Mouse (Mus musculus) hindbrain, embryonic 16.5 days (tissue): ENCODE measurements around the gene Acat2. TPM values are rescaled to one million over a fixed set of nuclear protein-coding genes. Genes with fewer than 3 reads are reported as not detected.
"Not testable (repeated sequence)": the region's sequence is repeated elsewhere in the genome, so short reads cannot be mapped to it uniquely, and the experiment has no call there.

Source experiments
- ATAC-seq: fragments of 200-750 bp; cut with Nextera tagmentation; 2 replicates; pipeline ENCODE4 v1.8.0; 2017; ENCODE audit warnings: moderate TSS enrichment, moderate library complexity
- H3K27ac ChIP-seq: fragments of 300-500 bp; sonication (generic); 2 replicates; pipeline ENCODE4 v1.5.1; 2014; ENCODE audit warnings: low read depth, mild to moderate bottlenecking, control low read depth, low read length, moderate library complexity
- H3K27me3 ChIP-seq: fragments of 300-500 bp; sonication (generic); replicated peaks from 2 replicates; pipeline ENCODE4 v1.6.1; 2014; ENCODE audit warnings: low read length; ENCODE audit not compliant: control insufficient read depth, insufficient read depth
- H3K36me3 ChIP-seq: fragments of 300-500 bp; sonication (generic); 2 replicates; pipeline ENCODE4 v1.6.1; 2014; ENCODE audit warnings: mild to moderate bottlenecking, low read length, moderate library complexity, mixed read lengths; ENCODE audit not compliant: control insufficient read depth, insufficient read depth
- H3K4me1 ChIP-seq: fragments of 300-500 bp; sonication (generic); 2 replicates; pipeline ENCODE4 v1.6.1; 2014; ENCODE audit warnings: low read depth, low read length; ENCODE audit not compliant: control insufficient read depth, insufficient read depth
- H3K4me2 ChIP-seq: fragments of 300-500 bp; sonication (generic); 2 replicates; pipeline ENCODE4 v1.6.1; 2014; ENCODE audit warnings: mild to moderate bottlenecking, low read length, control low read depth, moderate library complexity
- H3K4me3 ChIP-seq: fragments of 300-500 bp; sonication (generic); 2 replicates; pipeline ENCODE4 v1.5.1; 2014; ENCODE audit warnings: mild to moderate bottlenecking, low read length, control low read depth, moderate library complexity
- H3K9ac ChIP-seq: fragments of 300-500 bp; sonication (generic); 2 replicates; pipeline ENCODE4 v1.6.1; 2014; ENCODE audit warnings: low read depth, mild to moderate bottlenecking, control low read depth, low read length, moderate library complexity
- H3K9me3 ChIP-seq: fragments of 300-500 bp; sonication (generic); 2 replicates; pipeline ENCODE4 v1.6.1; 2014; ENCODE audit warnings: mild to moderate bottlenecking, low read length, moderate library complexity; ENCODE audit not compliant: control insufficient read depth
- WGBS: fragments of 180-500 bp; shearing (Covaris S2); extraction: QIAGEN DNeasy Blood & Tissue Kit; methylation state at CpG from one replicate; pipeline ENCODE4 v1.1.7; 2014; 5-methylcytosine and 5-hydroxymethylcytosine counted together
- polyA plus RNA-seq: library from polyadenylated mRNA; unstranded; fragments of >200 nt; fragmentation: Nextera tagmentation; extraction: Ambion mirVana; gene quantifications from 2 replicates; pipeline ENCODE4 v1.2.1, GENCODE M21; 2015

The Acat2 gene
- polyA plus RNA-seq, 1 experiment from 2014 or later, result 335 TPM

GRCm38 (mm10) chr17:12997890-12998289 is 37.3 kb upstream of the Acat2 start:
- Histone ChIP-seq H3K9ac (no peak overlapping the region), H3K4me2 (no peak overlapping the region), H3K9me3 (no peaks in the 10 kb centered on the region), H3K27ac (no peak overlapping the region), H3K36me3 (no peaks in the 10 kb centered on the region), H3K4me3 (no peak overlapping the region), H3K4me1 (no peaks in the 10 kb centered on the region; the same call in 1 of the 2 replicates), H3K27me3 (no peaks in the 10 kb centered on the region)
- no peak for ATAC-seq
- 90% methylated on average over 5 of the region's 5 CpGs for whole genome bisulfite sequencing

DNA sequence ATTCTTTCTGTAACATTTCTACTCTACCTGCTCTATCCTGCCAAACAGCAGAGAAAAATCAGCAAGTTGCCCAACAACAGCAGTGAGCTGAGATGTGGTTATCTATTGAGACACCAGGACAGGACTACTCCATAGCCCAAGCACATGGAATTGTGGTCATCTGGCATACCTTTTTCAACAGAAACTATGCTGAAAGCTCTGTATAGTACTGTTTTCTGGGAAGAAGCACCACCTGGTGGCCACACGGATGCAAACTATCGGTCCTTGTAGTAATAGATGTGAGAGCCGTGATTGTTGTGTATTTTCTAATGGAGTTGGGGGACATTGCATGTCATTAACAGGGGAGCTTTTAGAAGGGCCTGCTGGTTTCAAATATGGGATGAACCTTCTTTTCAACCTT is 35.8 kb upstream of the Acat2 start:
- H3K9ac ChIP-seq, result no peak overlapping the region
- H3K27me3 ChIP-seq, result no peaks in the 10 kb centered on the region
- WGBS, result 13% methylated on average over 3 of the region's 3 CpGs
- no peak overlapping the region for H3K27ac ChIP-seq
- no peak overlapping the region for H3K4me3 ChIP-seq
- no peaks in the 10 kb centered on the region for H3K36me3 ChIP-seq
- H3K9me3 ChIP-seq, result no peaks in the 10 kb centered on the region
- ATAC-seq, result no peak
- no peaks in the 10 kb centered on the region; the same call in 1 of the 2 replicates for H3K4me1 ChIP-seq
- no peak overlapping the region for H3K4me2 ChIP-seq

- Histone ChIP-seq H3K27me3 (no peaks in the 10 kb centered on the region), H3K4me1 (peaks cover 3% of the 10 kb centered on the region), H3K27ac (peak within 1 kb of the TSS; percentile 99), H3K9me3 (no peaks in the 10 kb centered on the region), H3K4me3 (peak within 1 kb of the TSS; percentile 96), H3K4me2 (peak within 1 kb of the TSS; percentile 66), H3K9ac (peak within 1 kb of the TSS; percentile 100), H3K36me3 (no peaks in the 10 kb centered on the region)
- ATAC-seq, result no peak
- 90% methylated on average over 1 of the region's 1 CpGs for WGBS
These were observed 33.5 kb upstream of the Acat2 start, which contains the start of gene Wtap for GRCm38 (mm10) chr17:12994069-12994468. Wtap (minus strand) TSS chr17:12994169.

GRCm38 (mm10) chr17:12992470-12992991 is 32.0 kb upstream of the Acat2 start:
- Histone ChIP-seq H3K27ac (peak overlapping the region; percentile 99), H3K4me2 (peak overlapping the region; percentile 66), H3K27me3 (no peaks in the 10 kb centered on the region), H3K4me1 (peaks cover 6% of the 10 kb centered on the region), H3K9ac (peak overlapping the region; percentile 100), H3K9me3 (no peaks in the 10 kb centered on the region), H3K36me3 (no peaks in the 10 kb centered on the region), H3K4me3 (peak overlapping the region; percentile 96)
- ATAC-seq, result peak; percentile 87
- under 1% methylated on average over 48 of the region's 51 CpGs for WGBS

DNA sequence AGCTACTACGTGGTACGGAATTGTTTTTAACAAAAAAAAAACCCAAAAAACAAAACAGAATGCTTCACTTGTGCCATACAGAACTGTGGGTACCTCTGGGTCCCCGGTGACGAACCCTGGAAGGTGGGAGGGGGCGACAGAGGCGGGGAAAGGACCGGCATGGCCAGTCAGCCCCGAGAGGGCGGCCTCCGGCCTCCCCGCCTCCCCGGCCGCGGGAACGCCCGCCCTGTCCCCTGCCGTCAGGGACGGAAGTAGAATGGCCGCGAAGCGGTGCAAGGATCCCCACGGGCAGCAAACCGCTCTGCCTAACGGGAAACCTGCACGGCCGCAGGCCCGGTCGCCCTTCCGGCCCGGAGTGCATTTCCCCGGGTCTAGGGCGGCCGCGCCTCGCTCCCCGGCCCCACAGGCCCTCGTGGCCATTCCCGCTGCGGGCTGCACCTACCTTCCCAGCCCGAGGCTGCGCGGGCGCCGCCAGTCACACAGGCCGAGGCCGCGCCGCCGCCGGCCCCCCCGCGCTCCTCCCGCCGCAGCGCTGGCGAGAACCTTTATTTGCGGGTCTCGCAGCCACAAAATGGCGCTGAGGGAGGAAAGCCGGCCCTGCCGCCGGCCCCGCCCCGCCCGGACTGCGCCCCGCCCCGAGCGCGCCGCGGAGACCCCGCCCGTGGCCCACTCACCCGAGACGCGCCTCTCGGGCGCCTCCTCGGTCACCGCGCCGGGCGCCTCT is 31.2 kb upstream of the Acat2 start:
- Histone ChIP-seq H3K36me3 (no peaks in the 10 kb centered on the region), H3K9me3 (no peaks in the 10 kb centered on the region), H3K27me3 (no peaks in the 10 kb centered on the region), H3K4me2 (peak overlapping the region; percentile 58), H3K27ac (peak overlapping the region; percentile 99), H3K4me1 (peaks cover 6% of the 10 kb centered on the region), H3K9ac (peak overlapping the region; percentile 100), H3K4me3 (peak overlapping the region; percentile 96)
- WGBS, result 0% methylated on average over 37 of the region's 84 CpGs
- peak; percentile 90 for ATAC-seq

- no peaks in the 10 kb centered on the region for H3K9me3 ChIP-seq
- peak overlapping the region; percentile 96 for H3K4me3 ChIP-seq
- 1% methylated on average over 12 of the region's 12 CpGs for WGBS
- H3K4me2 ChIP-seq, result peak overlapping the region; percentile 58
- no peaks in the 10 kb centered on the region for H3K36me3 ChIP-seq
- no peak for ATAC-seq
- peak overlapping the region; percentile 100 for H3K9ac ChIP-seq
- no peaks in the 10 kb centered on the region for H3K27me3 ChIP-seq
- H3K4me1 ChIP-seq, result peaks cover 6% of the 10 kb centered on the region
- peak overlapping the region; percentile 99 for H3K27ac ChIP-seq
These were observed 30.7 kb upstream of the Acat2 start for GRCm38 (mm10) chr17:12991194-12991634.

- no peaks in the 10 kb centered on the region for H3K27me3 ChIP-seq
- H3K4me3 ChIP-seq, result peak overlapping the region; percentile 96
- H3K9me3 ChIP-seq, result no peaks in the 10 kb centered on the region
- no peak for ATAC-seq
- peak overlapping the region; percentile 99; the same call in 1 of the 2 replicates for H3K27ac ChIP-seq
- peak overlapping the region; percentile 58 for H3K4me2 ChIP-seq
- H3K36me3 ChIP-seq, result no peaks in the 10 kb centered on the region
- peak overlapping the region; percentile 100 for H3K9ac ChIP-seq
- WGBS, result 53% methylated on average over 8 of the region's 8 CpGs
- H3K4me1 ChIP-seq, result peaks cover 6% of the 10 kb centered on the region
These were observed 30.1 kb upstream of the Acat2 start for GRCm38 (mm10) chr17:12990567-12991145.

GRCm38 (mm10) chr17:12988096-12988495 is 27.5 kb upstream of the Acat2 start:
- not testable (repeated sequence) for H3K4me3 ChIP-seq, H3K9ac ChIP-seq, H3K27ac ChIP-seq, ATAC-seq, H3K27me3 ChIP-seq, H3K36me3 ChIP-seq, H3K4me1 ChIP-seq, H3K4me2 ChIP-seq, H3K9me3 ChIP-seq
- 95% methylated on average over 8 of the region's 8 CpGs for WGBS

GRCm38 (mm10) chr17:12983988-12984387 is 23.4 kb upstream of the Acat2 start:
- Histone ChIP-seq H3K4me1 (peaks cover 3% of the 10 kb centered on the region; the same call in 1 of the 2 replicates), H3K4me3 (no peak overlapping the region), H3K4me2 (no peak overlapping the region), H3K27ac (no peak overlapping the region), H3K36me3 (peaks cover 20% of the 10 kb centered on the region), H3K9me3 (no peaks in the 10 kb centered on the region), H3K9ac (no peak overlapping the region), H3K27me3 (no peaks in the 10 kb centered on the region)
- 86% methylated on average over 2 of the region's 2 CpGs for WGBS
- ATAC-seq, result no peak
